Mouse (Mus musculus): ENCODE results near the gene B4galt1. TPM values are rescaled to one million over a fixed set of nuclear protein-coding genes. Genes with fewer than 3 reads are reported as not detected.
A peak's percentile ranks its signal among the peaks of the same experiment; 100 is the strongest.

The B4galt1 gene
- polyA plus RNA-seq, 1 experiment = 44.4 TPM

- H3K4me1 ChIP-seq (ENCODE audit: control insufficient read depth, insufficient read depth, low read length) = no peaks in the 10 kb centered on the region; the same call in 1 of the 2 replicates
- TF ChIP-seq POLR2A (IDR thresholded peaks at IDR 0.05; ENCODE audit: borderline replicate concordance, control insufficient read depth, low read depth, low read length) (no peak), CTCF (IDR thresholded peaks at IDR 0.05; ENCODE audit: control insufficient read depth, insufficient read depth, low read length) (no peak)
- H3K27ac ChIP-seq (ENCODE audit: control insufficient read depth, insufficient read depth, low read depth, low read length, poor library complexity) = no peak overlapping the region
- 93% methylated on average over 12 of the region's 12 CpGs for WGBS
- no peak overlapping the region for H3K4me3 ChIP-seq (replicated peaks; ENCODE audit: control insufficient read depth, low read depth, low read length)
These were observed 10.6 kb upstream of the B4galt1 start for GRCm38 (mm10) chr4:40864361-40864760.

GRCm38 (mm10) chr4:40863340-40863739, 9.5 kb upstream of the B4galt1 start:
- Histone ChIP-seq H3K4me3 (replicated peaks; ENCODE audit: control insufficient read depth, low read depth, low read length) (no peak overlapping the region), H3K27ac (ENCODE audit: control insufficient read depth, insufficient read depth, low read depth, low read length, poor library complexity) (no peak overlapping the region), H3K4me1 (ENCODE audit: control insufficient read depth, insufficient read depth, low read length) (no peaks in the 10 kb centered on the region)
- 81% methylated on average over 3 of the region's 3 CpGs for WGBS
- TF ChIP-seq CTCF (IDR thresholded peaks at IDR 0.05; ENCODE audit: control insufficient read depth, insufficient read depth, low read length) (no peak), POLR2A (IDR thresholded peaks at IDR 0.05; ENCODE audit: borderline replicate concordance, control insufficient read depth, low read depth, low read length) (no peak)

- TF ChIP-seq POLR2A (IDR thresholded peaks at IDR 0.05; ENCODE audit: borderline replicate concordance, control insufficient read depth, low read depth, low read length) (no peak), CTCF (IDR thresholded peaks at IDR 0.05; ENCODE audit: control insufficient read depth, insufficient read depth, low read length) (no peak)
- 78% methylated on average over 3 of the region's 3 CpGs for WGBS
These were observed 7.3 kb upstream of the B4galt1 start for GRCm38 (mm10) chr4:40861131-40861530.

GRCm38 (mm10) chr4:40857824-40858346, 4.1 kb upstream of the B4galt1 start:
- 59% methylated on average over 8 of the region's 8 CpGs for WGBS
- peaks cover 5% of the 10 kb centered on the region for H3K4me1 ChIP-seq (ENCODE audit: control insufficient read depth, insufficient read depth, low read length)

More at GRCm38 (mm10) chr4:40861131-40861530, 7.3 kb upstream of the B4galt1 start:
- Histone ChIP-seq H3K4me1 (ENCODE audit: control insufficient read depth, insufficient read depth, low read length) (peaks cover 1% of the 10 kb centered on the region; the same call in 1 of the 2 replicates), H3K4me3 (replicated peaks; ENCODE audit: control insufficient read depth, low read depth, low read length) (no peak overlapping the region), H3K27ac (ENCODE audit: control insufficient read depth, insufficient read depth, low read depth, low read length, poor library complexity) (no peak overlapping the region)

GRCm38 (mm10) chr4:40856571-40856970, 2.8 kb upstream of the B4galt1 start:
- H3K27ac ChIP-seq (ENCODE audit: control insufficient read depth, insufficient read depth, low read depth, low read length, poor library complexity) = no peak overlapping the region
- no peak for TF ChIP-seq POLR2A (IDR thresholded peaks at IDR 0.05; ENCODE audit: borderline replicate concordance, control insufficient read depth, low read depth, low read length)
- no peak for TF ChIP-seq CTCF (IDR thresholded peaks at IDR 0.05; ENCODE audit: control insufficient read depth, insufficient read depth, low read length)
- WGBS = 80% methylated on average over 6 of the region's 6 CpGs
- H3K4me3 ChIP-seq (replicated peaks; ENCODE audit: control insufficient read depth, low read depth, low read length) = no peak overlapping the region
- H3K4me1 ChIP-seq (ENCODE audit: control insufficient read depth, insufficient read depth, low read length) = peaks cover 5% of the 10 kb centered on the region

More at GRCm38 (mm10) chr4:40857824-40858346, 4.1 kb upstream of the B4galt1 start:
- Histone ChIP-seq H3K27ac (ENCODE audit: control insufficient read depth, insufficient read depth, low read depth, low read length, poor library complexity) (no peak overlapping the region), H3K4me3 (replicated peaks; ENCODE audit: control insufficient read depth, low read depth, low read length) (no peak overlapping the region)
- TF ChIP-seq POLR2A (IDR thresholded peaks at IDR 0.05; ENCODE audit: borderline replicate concordance, control insufficient read depth, low read depth, low read length) (no peak), CTCF (IDR thresholded peaks at IDR 0.05; ENCODE audit: control insufficient read depth, insufficient read depth, low read length) (no peak)

GRCm38 (mm10) chr4:40854387-40854933, 655 bp upstream of the B4galt1 start:
- Histone ChIP-seq H3K4me1 (ENCODE audit: control insufficient read depth, insufficient read depth, low read length) (peaks cover 10% of the 10 kb centered on the region), H3K4me3 (replicated peaks; ENCODE audit: control insufficient read depth, low read depth, low read length) (peak overlapping the region; percentile 76), H3K27ac (ENCODE audit: control insufficient read depth, insufficient read depth, low read depth, low read length, poor library complexity) (peak overlapping the region; percentile 74)
- WGBS = 18% methylated on average over 18 of the region's 18 CpGs
- TF ChIP-seq POLR2A (IDR thresholded peaks at IDR 0.05; ENCODE audit: borderline replicate concordance, control insufficient read depth, low read depth, low read length) = no peak
- TF ChIP-seq CTCF (IDR thresholded peaks at IDR 0.05; ENCODE audit: control insufficient read depth, insufficient read depth, low read length) = no peak

GRCm38 (mm10) chr4:40852861-40853564, 792 bp downstream of the B4galt1 start:
- H3K27ac ChIP-seq (ENCODE audit: control insufficient read depth, insufficient read depth, low read depth, low read length, poor library complexity) = peak overlapping the region; percentile 98
- WGBS = under 1% methylated on average over 20 of the region's 20 CpGs
- peak overlapping the region; percentile 100 for H3K4me3 ChIP-seq (replicated peaks; ENCODE audit: control insufficient read depth, low read depth, low read length)
- H3K4me1 ChIP-seq (ENCODE audit: control insufficient read depth, insufficient read depth, low read length) = peaks cover 11% of the 10 kb centered on the region
- TF ChIP-seq CTCF (IDR thresholded peaks at IDR 0.05; ENCODE audit: control insufficient read depth, insufficient read depth, low read length) (no peak), POLR2A (IDR thresholded peaks at IDR 0.05; ENCODE audit: borderline replicate concordance, control insufficient read depth, low read depth, low read length) (no peak)

- Histone ChIP-seq H3K4me1 (ENCODE audit: control insufficient read depth, insufficient read depth, low read length) (peaks cover 12% of the 10 kb centered on the region), H3K4me3 (replicated peaks; ENCODE audit: control insufficient read depth, low read depth, low read length) (peak overlapping the region; percentile 100), H3K27ac (ENCODE audit: control insufficient read depth, insufficient read depth, low read depth, low read length, poor library complexity) (peak overlapping the region; percentile 98)
- 3% methylated on average over 5 of the region's 5 CpGs for WGBS
- no peak for TF ChIP-seq POLR2A (IDR thresholded peaks at IDR 0.05; ENCODE audit: borderline replicate concordance, control insufficient read depth, low read depth, low read length)
- no peak for TF ChIP-seq CTCF (IDR thresholded peaks at IDR 0.05; ENCODE audit: control insufficient read depth, insufficient read depth, low read length)
These were observed 1.5 kb downstream of the B4galt1 start for GRCm38 (mm10) chr4:40852249-40852781.
